Mouse (Mus musculus): Measurements from ENCODE around the gene Gm45261.

The Gm45261 gene

DNA sequence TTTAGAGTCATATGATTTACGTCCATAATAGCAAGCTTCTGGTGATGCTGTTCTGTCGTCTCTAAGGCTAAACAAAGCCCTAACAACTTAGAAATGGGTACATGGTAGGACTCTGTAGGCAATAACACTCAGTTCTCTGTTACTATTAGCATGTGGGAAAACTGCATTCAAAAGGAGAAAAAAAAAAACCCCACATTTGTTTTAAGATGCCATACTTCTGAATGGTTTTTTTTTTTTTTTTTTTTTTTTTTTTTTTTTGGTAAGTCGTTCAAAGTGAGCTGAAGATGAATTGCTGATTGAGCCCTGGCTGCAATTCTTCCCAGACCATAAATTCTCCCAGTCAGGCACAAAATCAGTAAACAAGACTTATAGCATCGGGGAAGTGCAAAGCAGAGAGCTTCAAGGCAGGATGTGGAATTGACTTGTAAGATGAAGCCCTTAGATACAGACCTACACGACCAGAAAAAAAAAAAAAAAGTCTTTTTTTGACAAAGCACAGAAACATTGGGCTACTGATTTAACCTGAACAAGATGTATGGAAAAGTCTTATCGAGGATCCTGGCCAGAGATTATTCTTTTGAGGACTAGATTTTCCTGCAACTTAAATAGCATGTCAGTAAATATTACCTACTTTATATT lies 51.7 kb downstream of the Gm45261 start:
- no peak for DNase-seq

DNA sequence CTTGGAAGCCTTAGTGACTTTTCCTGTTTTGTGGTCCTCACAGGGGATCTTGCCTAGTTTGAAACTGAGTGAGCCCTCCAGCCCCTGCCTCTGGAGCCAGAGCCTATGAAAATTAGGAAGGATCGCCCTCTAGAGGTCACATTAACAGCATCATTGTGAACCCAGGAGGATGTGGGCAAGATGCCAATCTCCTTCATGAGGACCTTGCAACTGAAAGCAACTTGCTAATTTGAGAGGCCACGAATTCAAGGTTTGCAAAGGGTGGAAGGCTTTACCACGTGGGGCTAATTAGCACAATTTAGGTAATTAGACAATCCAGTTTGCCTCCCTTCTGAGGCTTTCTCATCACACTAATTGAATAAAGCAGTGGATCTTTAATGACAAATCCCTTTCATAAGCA lies 52.7 kb downstream of the Gm45261 start:
- DNase-seq: peak; percentile 81

DNA sequence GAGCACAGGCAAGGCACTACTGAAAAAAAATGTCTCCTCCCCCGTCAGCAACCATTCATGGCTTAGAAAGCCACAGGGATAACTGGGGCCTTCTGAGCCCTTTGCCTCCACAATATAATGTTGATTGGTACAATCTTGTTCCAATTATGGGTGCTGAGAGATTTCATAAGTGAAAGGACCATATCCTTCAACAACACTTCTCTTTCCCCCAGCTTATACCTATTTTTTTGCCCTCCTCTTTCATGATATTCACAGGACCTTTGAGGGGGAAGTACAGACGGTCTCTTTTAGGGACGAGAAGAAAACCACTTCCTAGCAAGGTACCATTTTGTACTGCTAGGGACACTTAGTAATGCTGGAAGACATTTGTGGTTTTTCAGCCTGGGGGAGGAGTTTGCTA lies 57.1 kb downstream of the Gm45261 start:
- no peak for DNase-seq

DNA sequence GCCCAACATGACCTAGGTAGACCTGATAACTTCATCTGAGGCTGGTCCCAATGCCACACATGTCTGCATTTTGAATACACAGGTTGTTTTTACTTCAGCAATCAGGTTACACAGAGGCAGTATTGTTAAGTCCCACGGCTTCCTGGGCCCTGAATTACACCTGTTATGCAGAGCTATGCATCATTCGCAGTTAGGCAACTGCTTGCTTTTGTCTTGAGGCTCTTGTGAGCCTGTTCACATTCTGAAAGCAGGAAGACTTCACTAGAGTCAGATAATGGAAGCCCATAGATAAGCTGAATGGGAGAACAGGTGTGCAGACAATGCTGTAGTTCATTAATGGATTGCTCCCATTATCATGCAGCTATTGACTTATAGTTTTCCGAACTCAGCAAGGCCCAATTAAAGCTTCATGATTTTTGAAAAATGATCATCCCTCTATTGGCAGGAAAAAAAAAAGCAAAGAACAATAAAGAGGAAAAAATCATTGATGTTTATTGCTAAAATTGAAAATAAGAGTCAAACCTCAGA lies 57.8 kb downstream of the Gm45261 start:
- DNase-seq: no peak

DNA sequence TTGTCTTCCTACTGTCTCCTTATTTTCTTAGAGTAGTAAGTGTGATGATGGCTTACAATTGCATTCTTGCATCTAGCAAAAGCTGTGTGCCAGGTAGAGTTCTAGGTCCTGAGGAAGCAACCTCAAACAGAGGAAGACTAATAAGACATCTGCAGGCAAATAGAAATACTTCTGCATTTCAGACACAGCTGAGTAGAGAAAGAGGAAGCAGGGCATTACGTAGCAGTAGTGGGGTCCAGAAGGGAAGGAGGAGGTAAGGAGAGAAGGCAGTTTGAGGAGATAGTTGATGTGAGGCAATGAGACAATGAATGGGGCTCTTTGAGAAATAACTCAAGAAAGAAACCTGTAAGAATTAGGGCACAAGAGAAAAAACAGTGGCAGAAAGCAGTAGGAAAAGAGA lies 59.3 kb downstream of the Gm45261 start:
- DNase-seq: no peak

Measured in thymus, postnatal 14 days (tissue).